Mouse (Mus musculus) frontal cortex, adult 2 months (tissue): ENCODE measurements at regions not wholly inside any gene's neighbourhood (a gene's known extent, or its start where the extent isn't known, plus 50 kb on each side); places are given as distances from the start of the nearest gene placed in this dataset.
A peak's percentile ranks its signal among the peaks of the same experiment; 100 is the strongest.
"Not testable (repeated sequence)": the region's sequence is repeated elsewhere in the genome, so short reads cannot be mapped to it uniquely, and the experiment has no call there.

ENCODE experiments used
- DNase-seq, 2 experiments: peaks; one replicate each; pipeline ENCODE4 v3.0.0; 2022; ENCODE audit warnings: low spot score in 1 of 2; ENCODE audit errors: extremely low spot score in 1 of 2

DNA sequence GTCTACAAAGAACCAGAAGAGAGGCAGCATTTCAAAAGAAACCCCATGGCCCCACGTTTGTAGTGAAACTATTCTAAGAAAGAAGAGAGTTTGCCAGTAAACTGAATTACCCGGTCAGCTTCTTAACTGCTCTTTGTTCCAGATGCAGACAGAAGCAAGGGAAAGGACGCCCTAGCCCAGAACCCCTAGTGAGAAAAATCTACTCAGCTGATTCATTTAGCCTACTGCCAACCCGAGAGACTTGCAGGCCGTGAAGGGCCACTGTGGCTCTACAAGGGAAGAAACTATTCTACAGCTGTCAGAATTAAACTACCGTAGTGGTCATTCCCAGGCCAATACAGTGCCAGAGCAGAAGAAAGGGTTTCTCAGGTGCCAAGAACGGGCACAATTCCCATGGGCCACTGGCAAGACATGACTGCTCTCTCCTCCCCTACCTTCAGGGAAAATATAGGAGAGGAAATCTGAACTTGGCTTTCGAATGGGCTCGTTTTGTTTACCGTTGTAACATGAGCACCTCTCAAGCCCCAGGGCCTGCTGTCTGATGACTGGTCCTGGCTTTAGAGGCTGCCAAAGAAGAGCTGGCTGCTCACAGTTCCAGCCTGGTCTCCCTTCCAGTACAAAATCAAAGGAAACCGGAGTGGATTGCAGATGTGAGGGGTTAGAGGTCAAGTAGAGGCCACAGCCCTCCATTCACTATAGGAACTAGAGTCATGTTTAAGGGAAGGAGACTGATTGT, 111.7 kb upstream of the Dlg1 start:
- DNase-seq = peak in 1 of 2 experiments; percentile 17

DNA sequence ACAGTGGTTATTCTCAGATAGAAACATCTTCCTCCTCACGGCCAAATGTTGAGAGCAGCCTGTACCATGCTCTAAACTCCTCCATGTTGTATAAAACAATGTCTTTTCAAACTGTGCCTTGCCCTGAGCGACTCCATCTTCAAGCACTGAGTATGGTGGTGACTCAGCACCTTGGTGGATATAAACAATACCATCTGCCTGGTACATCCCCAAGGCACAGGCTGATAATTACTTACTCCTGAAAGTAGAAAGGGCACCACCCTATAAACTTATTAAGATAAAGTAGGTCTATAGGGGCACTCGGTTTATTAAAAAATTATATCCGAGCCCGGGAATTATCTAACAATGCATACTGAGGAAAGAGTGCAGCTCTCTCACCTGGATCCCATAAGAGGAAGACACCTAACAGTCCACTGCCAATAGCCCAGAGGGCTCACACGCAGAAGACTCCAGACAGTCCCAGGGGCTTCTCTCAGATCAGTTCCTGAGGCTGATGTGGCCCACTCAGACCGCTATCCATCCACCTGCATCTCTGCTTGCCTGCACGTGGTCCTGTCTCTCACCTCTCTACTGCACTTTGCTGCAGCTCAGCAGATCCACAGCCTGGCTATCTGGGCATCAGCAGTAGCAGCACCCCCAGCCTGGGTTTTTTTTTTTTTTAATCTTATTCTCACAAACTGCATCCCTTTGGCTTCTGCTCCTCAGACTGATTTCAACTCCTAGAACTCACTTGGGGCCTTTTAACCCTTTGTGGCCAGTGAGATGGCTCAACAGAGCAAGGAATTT, 109.7 kb upstream of the Dlg1 start:
- DNase-seq = no peak

DNA sequence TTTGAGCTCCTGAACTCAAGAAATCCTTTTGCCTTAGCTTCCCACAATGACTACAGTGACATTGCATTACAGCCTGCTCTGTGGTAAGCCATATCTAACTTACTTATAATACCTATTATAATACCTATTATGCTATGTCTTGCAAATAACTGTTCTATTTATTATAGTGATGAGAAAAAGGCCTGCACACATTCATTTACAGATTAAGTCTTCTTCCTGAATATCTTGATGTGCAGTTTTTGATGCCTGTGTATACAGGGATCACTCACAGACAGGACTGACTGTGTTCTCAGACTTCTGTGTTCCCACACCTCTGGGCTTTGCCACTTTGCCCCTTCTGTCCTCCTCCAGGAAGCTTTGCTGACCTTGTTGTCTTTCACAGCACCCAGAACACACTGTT, 102.8 kb upstream of the Dlg1 start:
- DNase-seq = no peak

DNA sequence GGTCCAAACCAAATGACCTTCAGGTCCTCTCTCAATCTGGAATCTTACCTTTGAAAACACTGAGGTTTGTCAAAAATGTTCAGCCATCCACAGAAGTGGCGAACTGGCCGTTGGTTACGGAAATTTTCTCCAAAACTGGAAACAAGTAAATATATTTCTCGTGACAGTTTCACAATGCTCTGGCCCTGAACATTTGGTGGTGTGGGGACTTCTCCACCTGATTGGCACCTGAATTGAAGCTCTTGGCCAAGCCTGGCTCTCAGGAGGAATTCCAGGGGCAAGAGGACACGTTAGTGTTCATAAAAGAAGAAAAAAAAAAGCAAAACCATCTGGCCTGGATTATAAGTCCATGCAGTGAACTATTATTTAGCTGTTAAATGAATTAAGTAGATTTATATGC, 98.3 kb upstream of the Dlg1 start:
- no peak for DNase-seq

DNA sequence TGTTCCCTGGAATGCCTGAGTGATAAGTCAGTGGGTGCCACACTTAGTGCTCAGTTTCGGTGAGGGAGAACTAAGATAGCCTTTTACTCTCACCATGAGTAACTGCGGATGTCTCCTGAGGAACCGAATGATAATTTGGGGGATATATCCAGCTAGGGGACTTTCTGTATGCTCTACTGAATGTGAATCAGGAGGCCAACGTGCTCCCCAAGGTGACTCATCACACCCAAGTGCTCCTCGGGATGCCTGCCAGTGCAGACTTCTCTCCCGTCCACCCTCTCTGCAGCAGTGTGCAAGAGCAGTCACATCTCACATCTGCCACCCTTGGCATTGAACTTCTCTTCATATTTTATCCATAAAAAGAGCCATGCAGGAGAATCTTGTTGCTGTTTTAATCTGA, 94.9 kb upstream of the Dlg1 start:
- peak in 1 of 2 experiments; percentile 42 for DNase-seq

DNA sequence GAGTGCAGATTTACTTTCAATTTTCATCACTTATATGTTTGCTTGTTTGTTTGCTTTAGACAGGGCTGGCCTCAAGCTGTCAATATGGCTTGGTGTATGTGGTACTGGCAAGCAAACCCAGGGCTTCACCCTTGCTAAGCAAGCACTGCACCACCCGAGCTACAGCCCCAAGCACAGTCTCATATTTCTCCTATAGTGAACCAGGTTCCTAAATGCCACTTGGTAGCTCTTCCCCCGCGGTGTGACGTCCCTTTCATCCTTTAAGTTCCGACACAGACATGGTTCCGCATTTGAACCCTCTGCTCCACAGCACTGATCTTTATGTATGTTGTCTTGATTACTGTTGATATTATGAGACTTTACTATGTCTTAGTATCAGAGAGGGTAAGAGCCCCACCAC, 93.4 kb upstream of the Dlg1 start:
- no peak for DNase-seq

DNA sequence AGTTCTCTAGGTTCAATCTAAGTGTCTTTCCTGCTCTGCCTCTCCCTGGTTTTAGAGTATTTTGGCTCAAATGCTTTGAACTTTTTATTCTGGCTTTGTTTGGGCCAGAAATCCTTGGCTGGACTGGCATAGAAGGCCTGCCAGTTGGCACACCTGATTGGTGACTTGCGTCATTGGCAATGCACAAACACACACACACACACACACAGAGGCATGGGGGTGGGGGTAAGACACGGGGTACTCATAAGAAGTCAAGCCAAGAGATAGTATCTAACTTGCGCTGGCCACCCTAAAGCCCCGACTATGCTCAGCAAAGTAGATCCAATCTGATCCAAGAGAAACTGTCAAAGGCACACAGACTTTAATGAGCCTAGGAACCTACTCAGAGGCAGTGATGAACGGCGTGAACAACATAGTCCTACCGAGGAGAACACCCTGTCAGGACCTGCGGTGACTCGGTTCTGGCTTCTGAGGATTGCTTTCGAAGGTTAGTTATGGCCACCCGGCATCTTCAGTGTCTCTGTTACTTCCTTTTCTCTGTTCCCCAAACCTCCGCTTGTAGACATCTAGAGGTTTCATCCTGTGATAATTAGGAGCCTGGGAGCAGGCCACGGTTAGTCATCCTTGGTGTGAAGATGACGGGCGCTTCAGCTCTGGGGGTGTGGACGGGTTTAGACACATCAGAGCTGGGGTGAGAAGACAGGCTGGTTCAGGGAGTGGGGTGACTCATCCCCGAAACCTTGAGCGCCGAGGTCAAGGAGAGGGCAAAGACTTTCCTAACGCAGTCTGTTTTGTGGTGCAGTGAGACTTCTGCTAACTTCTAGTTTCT, 92.7 kb upstream of the Dlg1 start:
- DNase-seq = peak; percentile 43 to 65

DNA sequence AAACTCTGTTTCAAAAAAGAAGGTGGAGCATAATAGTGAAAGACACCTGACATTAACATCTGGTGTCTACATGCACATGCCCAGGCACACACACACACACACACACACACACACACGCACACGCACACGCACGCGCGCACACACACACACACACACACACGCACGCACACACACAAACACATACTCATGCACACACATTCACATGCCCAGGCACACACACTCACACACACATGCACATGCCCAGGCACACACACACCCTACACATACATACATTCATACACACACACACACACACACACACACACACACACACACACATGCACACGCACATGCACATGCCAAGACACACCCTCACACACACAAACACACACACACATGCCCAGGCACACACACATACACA, 89.4 kb upstream of the Dlg1 start:
- DNase-seq = not testable (repeated sequence)

DNA sequence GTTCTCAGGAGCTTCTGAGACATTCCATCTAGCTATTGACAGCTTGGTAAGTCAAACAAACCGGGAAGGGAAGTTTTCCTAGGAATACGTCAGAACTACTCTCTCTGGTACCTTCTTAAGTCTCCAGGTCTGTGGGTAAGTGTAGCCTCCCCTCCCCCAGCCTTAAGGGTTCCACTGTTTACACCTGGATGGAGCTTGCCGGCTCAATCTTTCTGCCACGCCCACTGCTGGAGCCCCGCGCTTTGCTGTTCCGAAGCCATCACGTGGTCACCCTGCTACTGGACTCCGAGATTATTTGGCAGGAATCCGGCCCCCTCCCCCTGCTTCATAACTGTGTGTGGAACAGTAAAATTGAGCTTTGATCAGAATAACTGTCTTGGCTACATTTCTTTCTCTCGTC, 87.6 kb upstream of the Dlg1 start:
- DNase-seq = not testable (repeated sequence)

DNA sequence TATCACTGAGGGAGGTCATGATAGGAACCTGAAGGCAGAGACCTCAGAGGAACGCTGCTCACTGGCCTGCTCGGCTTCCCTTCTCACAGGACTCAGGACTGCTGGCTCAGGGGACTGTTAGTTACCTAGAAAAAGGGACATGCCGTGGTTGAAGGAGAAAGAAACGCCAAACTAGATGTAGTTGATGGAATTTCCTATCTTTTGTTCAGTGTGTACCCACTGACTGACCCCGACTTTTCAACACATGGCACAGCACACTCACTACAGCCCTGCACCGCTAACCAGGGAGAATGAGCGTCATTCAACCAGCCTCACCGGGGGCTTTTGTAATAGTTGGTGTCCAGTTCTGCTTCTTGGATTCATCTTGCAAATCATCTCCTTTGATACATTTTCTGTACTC, 86.8 kb upstream of the Dlg1 start:
- DNase-seq = no peak

DNA sequence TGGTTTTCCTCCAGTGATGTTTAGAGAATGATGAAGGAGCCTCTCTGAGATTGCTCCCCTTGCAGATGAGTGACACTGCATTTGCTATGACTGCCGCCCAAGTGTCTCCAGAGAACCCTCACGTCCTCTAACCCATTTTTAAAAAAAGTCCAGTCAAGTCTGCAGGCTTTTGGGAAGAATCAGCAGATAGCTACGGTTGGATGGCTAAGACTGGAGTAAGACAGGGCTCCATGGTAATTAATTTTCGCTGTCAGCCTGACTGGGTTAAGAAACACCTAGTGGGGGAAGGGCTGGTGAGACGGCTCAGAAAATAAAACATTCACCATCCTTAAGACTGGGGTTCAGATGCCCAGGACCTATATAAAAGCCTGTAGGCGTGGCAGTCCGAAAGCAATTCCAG, 85.9 kb upstream of the Dlg1 start:
- DNase-seq = no peak

DNA sequence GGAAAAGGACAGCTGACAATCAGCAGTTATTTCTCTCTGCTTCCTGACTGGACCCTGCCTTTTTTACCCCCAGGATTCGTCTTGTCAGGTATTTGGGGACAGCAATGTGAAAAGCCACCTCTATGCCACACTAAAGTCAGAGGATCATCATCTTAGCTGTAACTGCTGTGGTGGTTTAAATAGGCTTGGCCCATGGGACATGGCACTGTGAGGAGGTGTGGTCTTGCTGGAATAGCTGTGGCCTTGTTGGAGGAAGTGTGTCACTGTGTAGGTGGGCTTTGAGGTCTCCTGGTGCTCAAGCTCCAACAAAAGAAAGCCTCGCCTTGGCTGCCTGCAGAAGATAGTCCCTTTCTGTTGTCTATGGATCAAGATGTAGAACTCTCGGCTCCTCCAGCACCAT, 83.9 kb upstream of the Dlg1 start:
- no peak for DNase-seq

DNA sequence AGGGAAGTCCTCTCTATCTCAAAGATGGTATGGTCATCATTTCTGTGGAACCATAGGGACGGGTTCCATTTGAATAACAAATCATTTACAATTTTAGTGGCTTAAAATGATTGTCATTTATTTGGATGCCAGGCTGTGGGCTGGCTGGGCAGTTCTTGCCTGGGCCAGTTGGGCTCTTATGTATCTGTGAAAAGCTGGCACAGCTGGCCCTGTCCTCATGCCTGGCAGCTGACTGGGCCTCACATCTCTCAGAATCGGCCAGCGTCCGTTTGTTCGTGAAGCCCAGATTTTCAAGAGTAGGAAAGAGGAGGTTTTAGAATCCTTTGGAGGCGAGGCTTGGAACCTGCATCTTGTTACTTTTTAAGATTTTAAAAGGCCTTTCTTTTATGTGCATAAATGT, 82.5 kb upstream of the Dlg1 start:
- no peak for DNase-seq

DNA sequence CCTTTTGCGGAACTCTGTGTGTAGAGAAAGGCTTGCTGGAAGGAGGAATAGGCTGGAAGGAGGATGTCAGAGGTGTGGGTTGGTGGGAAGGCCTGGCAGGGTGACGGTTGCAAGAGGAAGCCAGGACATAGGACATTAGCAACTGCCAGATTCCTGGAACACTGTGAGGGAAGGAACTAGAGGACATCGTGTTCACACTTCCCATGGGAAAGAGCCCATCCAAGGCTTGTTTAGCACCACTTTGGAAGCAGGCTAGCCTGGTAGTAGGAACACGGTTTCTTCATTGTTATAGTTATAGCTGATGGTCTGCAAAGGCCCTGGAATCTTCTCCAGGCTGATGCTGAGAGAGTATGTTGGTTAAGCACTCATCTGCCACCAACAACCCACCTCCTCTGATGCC, 80.4 kb upstream of the Dlg1 start:
- no peak for DNase-seq

DNA sequence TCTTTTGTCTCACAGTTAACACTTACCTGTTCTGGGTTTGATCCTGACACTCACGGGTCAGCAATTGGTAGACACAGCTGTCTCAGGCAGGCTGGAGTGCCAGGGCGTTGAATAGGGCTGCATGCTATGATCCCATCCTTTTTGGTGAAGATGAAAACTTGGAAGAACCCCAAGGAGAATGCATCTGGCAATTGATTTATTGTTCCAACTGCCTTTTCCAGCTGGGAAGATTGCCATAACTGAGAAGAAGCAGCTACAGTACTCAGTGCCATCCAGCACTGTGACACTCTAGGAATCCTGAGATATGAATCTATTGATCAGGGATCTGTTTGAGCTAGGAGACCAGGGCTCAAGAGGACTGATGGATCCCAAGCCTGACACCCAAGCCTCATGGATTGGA, 79.6 kb upstream of the Dlg1 start:
- no peak for DNase-seq

DNA sequence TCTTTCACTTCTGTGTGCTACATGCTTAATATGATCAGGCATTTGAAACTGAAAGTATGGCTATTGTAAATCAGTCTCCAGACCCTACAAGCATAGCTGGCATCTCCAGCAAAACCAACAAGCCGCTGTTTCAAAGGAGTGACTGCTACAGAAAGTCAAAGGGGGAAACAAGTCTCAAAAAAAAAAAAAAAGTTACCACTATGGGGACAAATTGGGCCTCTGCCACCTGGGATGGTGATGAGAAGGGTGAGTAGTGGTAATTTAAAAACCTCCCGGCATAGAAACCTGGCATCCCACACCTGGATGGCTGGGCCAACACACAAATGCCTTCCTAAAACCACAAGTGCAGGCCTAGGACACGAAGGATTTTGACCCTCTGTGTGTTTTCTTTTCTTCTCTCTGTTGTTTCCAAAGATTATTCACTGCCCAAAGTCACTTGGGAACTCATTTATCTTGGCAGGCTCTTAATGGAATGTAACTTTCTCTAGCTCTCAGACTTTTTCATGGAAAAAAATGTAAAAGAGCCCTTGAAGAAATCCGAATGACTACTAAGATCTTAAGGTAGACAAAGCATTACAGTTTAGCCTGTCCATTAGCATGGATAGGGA, 78.9 kb upstream of the Dlg1 start:
- no peak for DNase-seq

DNA sequence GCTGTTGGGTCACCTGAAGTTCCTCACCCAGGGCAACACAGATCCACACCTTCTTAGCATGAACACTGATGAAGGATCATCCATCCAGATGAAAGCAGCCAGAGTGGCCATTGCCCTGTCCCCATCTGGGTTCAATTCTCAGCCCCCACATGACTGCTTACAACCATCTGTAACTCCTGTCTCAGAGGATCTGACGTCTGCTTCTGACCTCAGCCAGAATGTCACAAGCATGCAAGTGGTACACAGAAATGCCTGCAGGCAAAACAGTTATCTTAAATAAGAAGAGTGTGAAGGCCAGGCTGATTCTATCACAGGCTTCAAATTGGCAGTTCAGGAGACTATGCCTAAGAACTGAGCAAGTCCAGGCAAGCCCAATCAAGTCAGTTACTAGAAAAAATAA, 76.2 kb upstream of the Dlg1 start:
- DNase-seq = no peak

DNA sequence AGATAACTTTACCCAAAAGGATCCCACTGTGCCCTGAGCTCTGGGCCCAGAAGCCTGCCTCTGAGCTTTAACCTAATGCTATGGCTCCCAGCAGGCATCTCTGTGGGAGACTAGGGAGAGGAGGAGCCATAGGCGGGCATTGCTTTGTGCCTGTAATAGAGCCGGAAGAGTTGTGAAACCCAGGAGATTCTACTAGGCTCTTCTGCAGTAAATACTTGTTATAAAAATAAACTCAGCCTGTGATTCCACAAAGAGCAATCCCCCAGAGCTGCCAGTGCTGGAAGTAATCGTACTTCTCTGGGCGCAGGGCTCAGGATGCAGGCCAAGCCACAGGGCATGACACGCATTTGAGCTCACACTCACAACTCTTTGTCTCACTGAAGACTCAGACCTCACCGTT, 73.7 kb upstream of the Dlg1 start:
- DNase-seq = no peak

DNA sequence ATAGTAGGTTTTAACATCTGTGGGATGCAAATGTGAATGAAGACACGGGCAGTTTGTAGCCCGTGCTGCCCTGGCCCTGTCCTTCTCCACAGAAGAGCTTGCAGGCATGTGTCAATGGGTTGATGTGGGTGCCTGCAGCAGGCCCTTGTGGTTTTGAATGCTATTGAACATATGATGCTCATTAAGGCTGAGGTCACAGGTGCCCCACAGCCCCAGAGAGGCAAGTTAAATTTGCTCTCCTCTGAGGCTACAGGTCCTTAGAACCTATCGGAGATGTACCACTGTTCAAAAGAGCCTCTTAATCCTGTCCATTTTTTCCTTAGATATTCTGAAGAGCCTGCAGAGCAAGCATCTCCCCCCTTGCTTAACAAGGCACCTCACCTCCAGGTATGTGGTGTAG, 71.7 kb upstream of the Dlg1 start:
- no peak for DNase-seq

DNA sequence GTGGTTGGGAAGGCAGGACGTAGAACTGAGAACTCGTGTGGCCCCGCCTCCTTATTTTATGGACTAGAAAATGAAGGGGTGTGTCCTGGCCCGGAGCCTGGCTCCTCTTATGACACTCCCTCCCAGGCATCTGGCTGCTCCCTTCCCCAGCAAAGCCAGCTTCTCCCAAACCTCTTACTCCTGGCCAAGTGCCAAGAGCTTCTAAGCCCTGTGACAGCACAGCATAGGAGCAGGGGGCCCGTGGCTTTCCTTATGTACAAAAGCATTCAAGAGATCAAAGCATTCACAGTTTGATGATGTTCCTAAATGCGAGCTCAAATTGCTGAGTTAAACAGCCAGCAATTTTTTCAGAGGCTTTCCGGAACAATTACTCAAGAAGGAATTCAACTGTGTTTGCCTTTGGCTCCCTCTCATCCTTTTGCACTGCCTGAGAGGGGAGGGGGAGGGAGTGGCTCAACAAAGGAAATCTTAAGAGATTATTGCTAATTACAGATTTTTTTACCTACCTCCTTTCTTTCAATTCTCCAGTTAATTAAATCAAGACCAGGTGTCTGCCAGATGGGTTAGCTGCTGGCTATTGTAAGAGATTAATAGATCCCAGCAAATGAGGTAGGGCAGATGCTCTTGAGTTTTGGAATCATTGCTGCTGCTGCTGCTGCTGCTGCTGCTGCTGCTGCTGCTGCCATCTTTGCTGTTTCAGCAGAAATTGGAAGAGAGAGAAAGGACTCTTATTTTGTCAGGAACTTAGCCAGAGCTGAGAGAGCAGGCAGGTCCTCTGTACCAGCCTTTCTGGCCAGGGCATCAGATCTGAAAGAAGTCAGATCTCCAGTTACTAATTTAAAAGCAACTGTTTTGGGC, 71.0 kb upstream of the Dlg1 start:
- peak; percentile 50 to 78 for DNase-seq
